ENCODE assay signal across 14 mouse cellular contexts in the genomic region with DNA sequence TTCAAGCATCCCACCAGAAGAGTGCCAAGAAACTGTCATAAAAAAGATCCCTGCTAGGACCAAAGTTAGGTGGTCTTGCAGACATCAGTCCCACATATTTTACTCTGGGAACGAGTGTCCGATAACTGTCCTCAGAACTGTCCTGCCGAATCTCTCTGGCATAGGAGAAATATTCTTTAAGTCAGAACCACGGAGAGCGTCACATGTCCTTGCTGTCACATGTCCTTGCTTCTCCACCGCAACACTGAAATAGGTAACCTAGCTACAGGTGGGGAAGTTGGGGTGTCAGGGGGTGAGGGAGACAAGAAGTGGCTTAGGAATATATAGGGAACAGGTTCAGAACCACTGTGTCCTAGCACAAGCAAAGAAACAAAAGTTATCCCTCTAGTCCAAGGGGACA.
"Had no signal": no experiment of that assay in that cellular context is flagged by ENCODE, and none has a peak within 500 bp of the region (broad histone marks: within the 10 kb centered on the region; RNA-seq: fewer than 3 reads in every experiment).

No protein-coding gene starts in this region.

- H3K27me3 ChIP-seq: limb, embryonic 15.5 days; liver, embryonic 12.5 days; lung, embryonic 15.5 days; midbrain, embryonic 12.5 days; neural tube, embryonic 15.5 days; stomach, embryonic 15.5 days had no signal

- H3K36me3 ChIP-seq: limb, embryonic 15.5 days; liver, embryonic 12.5 days; lung, embryonic 15.5 days; midbrain, embryonic 12.5 days; neural tube, embryonic 15.5 days; stomach, embryonic 15.5 days had no signal

- H3K9me3 ChIP-seq: limb, embryonic 15.5 days; liver, embryonic 12.5 days; lung, embryonic 15.5 days; midbrain, embryonic 12.5 days; neural tube, embryonic 15.5 days; stomach, embryonic 15.5 days had no signal

- ATAC-seq: liver, embryonic 12.5 days; midbrain, embryonic 16.5 days had no signal

- H3K9ac ChIP-seq: limb, embryonic 15.5 days; liver, embryonic 12.5 days; lung, embryonic 15.5 days; midbrain, embryonic 12.5 days; neural tube, embryonic 15.5 days; stomach, embryonic 15.5 days had no signal

- H3K27ac ChIP-seq: layer of hippocampus, adult 2 months; limb, embryonic 15.5 days; liver, embryonic 12.5 days; lung, embryonic 15.5 days; midbrain, embryonic 12.5 days; neural tube, embryonic 15.5 days; stomach, embryonic 15.5 days had no signal

- H3K4me3 ChIP-seq: layer of hippocampus, adult 2 months; limb, embryonic 15.5 days; liver, embryonic 12.5 days; lung, embryonic 15.5 days; midbrain, embryonic 12.5 days; neural tube, embryonic 15.5 days; stomach, embryonic 15.5 days had no signal

- H3K4me1 ChIP-seq: limb, embryonic 15.5 days; liver, embryonic 12.5 days; lung, embryonic 15.5 days; midbrain, embryonic 12.5 days; stomach, embryonic 15.5 days had no signal

- DNase-seq: kidney, adult 8-10 months; kidney, postnatal 36 days; lung, postnatal 14 days; right cerebral cortex, postnatal 4 days; thymus, adult 2 months; thymus, postnatal 25 days had no signal

- H3K4me2 ChIP-seq: limb, embryonic 15.5 days; liver, embryonic 12.5 days; lung, embryonic 15.5 days; midbrain, embryonic 12.5 days; neural tube, embryonic 15.5 days; stomach, embryonic 15.5 days had no signal
